Mouse (Mus musculus): ENCODE measurements at regions not wholly inside any gene's neighbourhood (a gene's known extent, or its start where the extent isn't known, plus 50 kb on each side); places are given as distances from the start of the nearest gene placed in this dataset.

- in situ Hi-C loops (cut with MboI, MseI), result loop anchor here (10.0 kb wide), 1 partner anchor 367 kb away; no protein-coding TSS in a partner anchor
These were observed 375.2 kb upstream of the Trib2 start for GRCm38 (mm10) chr12:16191803-16192389.

DNA sequence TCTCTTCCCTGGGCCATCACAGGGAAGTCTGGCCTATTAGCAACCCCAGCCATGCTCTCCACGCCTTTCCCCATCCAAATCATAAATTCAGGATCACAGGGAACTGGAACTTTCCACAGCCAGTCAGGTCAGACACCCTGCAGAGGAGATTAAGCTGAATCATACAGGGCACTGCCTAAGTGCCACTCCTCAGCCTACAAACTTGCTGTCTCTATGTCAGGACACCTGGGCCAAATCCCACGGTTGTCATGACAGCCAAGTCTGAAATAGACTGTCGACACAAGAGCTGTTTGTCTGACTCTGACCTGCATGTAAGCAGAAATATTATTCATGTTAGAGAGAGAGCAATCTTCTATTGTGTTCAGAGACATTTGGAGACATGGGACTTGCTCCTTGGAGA lies 374.0 kb upstream of the Trib2 start:
- in situ Hi-C loops (cut with MboI, MseI), result loop anchor here (10.0 kb wide), 1 partner anchor 366 kb away; no protein-coding TSS in a partner anchor

- in situ Hi-C loops (cut with MboI, MseI), result no loop called here
These were observed 372.7 kb upstream of the Trib2 start for GRCm38 (mm10) chr12:16189441-16189840.

- in situ Hi-C loops (cut with MboI, MseI), result no loop called here
These were observed 369.3 kb upstream of the Trib2 start for GRCm38 (mm10) chr12:16185976-16186515.

- in situ Hi-C loops (cut with MboI, MseI), result no loop called here
These were observed 368.8 kb upstream of the Trib2 start for GRCm38 (mm10) chr12:16185431-16185923.

DNA sequence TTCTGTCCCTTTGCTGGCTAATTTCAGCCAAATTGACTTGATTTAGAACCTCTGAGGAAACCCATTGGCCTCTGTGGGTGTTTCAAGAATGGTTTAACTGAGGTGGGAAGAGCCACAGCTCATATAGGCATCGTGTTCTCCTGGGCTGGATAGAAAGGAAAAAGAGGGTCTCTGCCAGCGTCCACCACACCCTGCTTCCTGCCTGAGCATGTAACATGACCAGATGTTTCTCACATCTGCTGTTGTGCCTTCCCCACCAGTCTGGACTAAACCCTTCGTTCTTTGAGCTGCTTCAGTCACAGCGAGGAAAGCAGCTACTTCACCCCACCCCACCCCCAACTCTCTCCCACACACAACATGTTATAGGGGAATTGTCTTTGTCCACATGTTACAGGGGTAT lies 366.3 kb upstream of the Trib2 start:
- in situ Hi-C loops (cut with MboI, MseI), result no loop called here

GRCm38 (mm10) chr12:16181599-16181998 lies 364.9 kb upstream of the Trib2 start:
- in situ Hi-C loops (cut with MboI, MseI), result no loop called here

DNA sequence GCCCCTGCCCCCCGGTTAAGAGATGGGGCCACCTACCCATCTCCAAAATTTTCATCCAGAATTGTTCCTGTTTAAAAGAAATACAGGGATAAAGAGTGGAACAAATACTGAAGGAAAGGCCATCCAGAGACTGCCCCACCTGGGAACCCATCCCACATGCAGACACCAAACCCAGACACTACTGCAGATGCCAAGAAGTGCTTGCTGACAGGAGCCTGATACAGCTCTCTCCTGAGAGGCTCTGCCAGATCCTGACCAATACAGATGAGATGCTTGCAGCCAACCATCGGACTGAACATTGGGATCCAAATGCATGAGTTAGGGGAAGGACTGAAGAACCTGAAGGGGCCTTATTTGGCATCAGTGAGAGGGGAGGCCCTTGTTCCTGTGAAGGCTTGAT lies 363.2 kb upstream of the Trib2 start:
- in situ Hi-C loops (cut with MboI, MseI), result loop anchor here (10.0 kb wide), 1 partner anchor 355 kb away; no protein-coding TSS in a partner anchor

- in situ Hi-C loops (cut with MboI, MseI), result loop anchor here (10.0 kb wide), 1 partner anchor 358 kb away; no protein-coding TSS in a partner anchor
These were observed 359.6 kb upstream of the Trib2 start for GRCm38 (mm10) chr12:16176326-16176725.

DNA sequence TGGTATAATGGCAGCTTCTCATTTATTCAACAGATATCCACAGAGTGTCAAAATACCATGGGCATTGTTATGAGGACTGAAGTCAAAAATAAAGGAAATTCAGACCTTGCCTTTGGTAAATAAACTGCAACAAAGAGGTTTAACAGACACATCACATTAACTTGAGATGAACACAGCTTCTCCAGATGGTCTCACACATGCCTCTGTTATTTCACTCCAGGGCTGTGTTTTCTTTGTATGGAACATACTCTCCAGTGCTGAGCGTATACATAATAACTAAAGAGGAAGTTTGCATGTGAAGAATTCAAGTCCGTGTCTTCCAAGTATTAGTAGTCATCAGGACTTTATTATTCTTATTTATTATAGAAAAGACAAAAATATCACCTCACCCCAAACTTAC lies 355.5 kb upstream of the Trib2 start:
- in situ Hi-C loops (cut with MboI, MseI), result loop anchor here (5.0 to 10.0 kb wide), 2 partner anchors 165 to 363 kb away; no protein-coding TSS in a partner anchor

GRCm38 (mm10) chr12:16171636-16172035 lies 354.9 kb upstream of the Trib2 start:
- in situ Hi-C loops (cut with MboI, MseI), result loop anchor here (5.0 to 10.0 kb wide), 2 partner anchors 164 to 363 kb away; no protein-coding TSS in a partner anchor

DNA sequence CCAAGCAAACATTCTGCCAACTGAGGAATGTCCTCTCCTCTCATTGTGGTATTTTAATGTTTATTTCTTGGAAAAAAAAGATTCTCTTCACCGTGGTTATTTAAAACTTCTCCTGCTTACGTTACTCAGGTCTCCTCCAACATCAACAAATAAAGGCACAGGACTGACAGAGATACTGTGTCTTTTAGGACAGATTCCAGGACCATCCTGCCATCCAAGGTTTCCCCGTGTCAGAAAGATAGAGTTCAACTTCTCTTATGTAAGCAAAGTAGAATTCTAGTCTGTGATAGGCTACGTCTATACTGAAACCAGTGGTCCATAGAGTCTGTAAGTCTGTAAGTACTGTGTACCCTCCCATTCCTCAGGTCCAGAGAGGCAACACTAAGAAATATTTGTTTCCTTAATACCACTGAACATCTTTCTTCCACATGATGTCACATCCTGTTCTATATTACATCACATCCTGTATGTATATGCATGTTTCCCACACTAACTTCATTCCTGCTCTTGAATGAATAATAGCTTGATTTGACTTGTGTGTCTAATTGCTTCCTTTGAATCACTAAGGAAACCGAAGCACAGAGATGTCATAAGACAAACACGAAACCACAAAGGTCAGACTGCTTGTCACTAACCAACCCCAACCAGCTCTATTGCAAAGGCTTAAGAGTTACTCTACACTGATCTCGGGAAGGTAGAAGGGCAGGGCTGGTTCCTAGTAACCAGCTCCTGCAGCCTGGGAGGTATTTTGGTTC lies 353.2 kb upstream of the Trib2 start:
- in situ Hi-C loops (cut with MboI, MseI), result loop anchor here (5.0 to 10.0 kb wide), 2 partner anchors 163 to 365 kb away; no protein-coding TSS in a partner anchor

DNA sequence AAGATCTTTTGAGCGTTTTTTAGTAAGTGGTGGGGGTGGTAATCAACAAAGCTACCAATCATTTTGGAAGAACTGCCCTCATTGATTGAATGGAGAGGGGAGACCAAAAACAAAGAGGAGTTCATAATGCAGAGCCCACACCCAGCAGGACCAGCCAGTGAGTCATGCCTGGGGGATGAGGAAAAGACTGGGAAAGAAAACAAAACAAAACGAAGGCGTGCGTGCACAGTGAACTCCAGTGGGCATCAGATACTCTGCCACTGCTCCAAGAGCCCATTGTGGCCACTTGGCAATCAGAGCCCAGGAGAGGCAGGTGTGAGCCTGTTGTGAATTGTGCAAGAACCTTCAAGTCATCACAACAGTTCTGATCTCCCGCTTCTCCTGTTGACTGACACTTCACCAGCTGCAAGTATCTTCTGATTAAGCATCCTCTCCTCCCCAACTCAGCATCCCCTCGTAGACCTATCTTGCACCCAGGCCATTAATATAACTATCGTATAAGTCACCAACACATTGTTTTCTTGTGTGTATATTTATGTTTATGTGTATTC lies 351.1 kb upstream of the Trib2 start:
- in situ Hi-C loops (cut with MboI, MseI), result no loop called here

GRCm38 (mm10) chr12:16165126-16165525 lies 348.4 kb upstream of the Trib2 start:
- in situ Hi-C loops (cut with MboI, MseI), result no loop called here

DNA sequence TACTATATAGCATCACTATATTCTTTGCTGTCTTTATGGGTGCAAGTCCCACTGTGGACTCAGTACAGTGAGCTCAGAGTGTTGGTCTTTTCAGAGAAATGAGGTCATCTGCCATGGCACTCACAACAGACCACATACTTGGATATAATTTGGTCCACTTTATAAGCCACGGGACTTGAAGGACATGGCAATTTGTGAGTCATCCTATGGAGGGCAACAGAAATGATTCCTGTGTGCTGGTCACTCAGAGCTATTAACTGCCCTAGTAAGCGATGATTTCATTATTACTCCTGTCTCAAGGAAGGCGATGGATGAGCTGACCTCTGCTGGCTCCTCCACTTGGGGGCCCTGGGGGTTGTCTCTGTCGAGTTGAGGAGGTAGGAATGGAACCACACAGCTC lies 345.2 kb upstream of the Trib2 start:
- in situ Hi-C loops (cut with MboI, MseI), result no loop called here

DNA sequence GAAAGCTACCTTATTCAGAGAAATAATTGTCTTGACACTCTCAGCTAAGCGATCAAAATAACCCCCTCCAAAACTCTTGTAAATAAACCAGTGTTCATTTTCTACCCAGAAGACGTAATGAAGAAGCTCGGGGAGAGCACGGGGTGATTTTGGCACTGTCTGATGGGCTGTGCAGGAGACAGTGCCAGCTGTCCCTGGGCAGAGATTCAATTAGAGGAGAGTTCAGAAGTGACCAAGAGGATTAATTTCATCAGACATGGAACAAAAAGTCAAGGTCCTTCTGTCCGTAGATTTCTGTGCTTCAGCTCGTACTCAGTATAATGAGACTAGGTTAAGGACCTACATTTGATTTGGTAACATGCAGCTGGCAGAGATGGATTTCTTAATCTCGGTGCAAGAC lies 341.2 kb upstream of the Trib2 start:
- in situ Hi-C loops (cut with MboI, MseI), result no loop called here

GRCm38 (mm10) chr12:16155791-16156558 lies 339.3 kb upstream of the Trib2 start:
- in situ Hi-C loops (cut with MboI, MseI), result no loop called here

DNA sequence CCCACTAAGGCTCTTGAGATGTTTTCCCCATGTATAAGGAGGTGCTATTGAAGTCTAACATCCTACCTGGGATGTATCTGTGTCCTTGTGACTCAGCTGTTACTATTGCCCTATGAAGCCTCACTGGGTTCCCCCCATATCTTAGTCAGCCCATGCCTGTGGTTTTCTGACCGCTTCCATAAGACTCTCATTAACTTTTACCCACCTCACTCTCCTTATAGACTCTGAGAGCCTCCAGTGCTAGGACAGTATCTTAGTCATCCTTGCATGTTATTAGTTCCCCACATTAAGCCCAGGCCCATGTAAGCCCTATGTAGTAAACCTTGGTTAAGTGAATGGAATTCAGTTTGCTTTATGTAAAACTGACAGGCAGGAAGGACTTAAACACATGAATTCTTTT lies 337.5 kb upstream of the Trib2 start:
- in situ Hi-C loops (cut with MboI, MseI), result no loop called here

- in situ Hi-C loops (cut with MboI, MseI), result no loop called here
These were observed 335.4 kb upstream of the Trib2 start for GRCm38 (mm10) chr12:16152108-16152507.

DNA sequence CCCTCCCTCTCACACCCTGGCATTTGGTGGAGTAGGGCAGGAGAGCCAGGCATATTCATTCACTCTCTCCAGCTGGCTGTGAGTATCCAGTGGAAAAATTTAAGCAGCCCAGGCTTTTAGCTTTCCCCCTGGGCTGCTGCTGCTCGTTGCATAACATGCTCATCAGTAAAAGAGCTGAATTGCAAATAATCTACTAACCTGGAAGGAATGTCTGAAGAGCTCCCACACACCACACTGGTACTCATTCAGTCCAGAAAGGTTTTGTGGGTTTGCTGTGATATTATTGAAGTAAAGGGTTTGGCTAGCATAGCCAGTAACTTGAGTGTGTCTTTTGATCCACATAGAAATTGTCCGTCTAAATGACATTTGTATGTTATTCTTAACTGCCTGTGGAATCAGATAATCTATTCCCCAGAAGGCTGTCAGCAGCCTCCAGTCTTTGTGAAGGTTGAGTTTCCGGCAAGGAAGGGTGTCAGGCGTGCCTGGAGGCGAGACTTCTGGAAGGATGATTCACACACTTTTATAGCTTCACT lies 334.5 kb upstream of the Trib2 start:
- in situ Hi-C loops (cut with MboI, MseI), result no loop called here

DNA sequence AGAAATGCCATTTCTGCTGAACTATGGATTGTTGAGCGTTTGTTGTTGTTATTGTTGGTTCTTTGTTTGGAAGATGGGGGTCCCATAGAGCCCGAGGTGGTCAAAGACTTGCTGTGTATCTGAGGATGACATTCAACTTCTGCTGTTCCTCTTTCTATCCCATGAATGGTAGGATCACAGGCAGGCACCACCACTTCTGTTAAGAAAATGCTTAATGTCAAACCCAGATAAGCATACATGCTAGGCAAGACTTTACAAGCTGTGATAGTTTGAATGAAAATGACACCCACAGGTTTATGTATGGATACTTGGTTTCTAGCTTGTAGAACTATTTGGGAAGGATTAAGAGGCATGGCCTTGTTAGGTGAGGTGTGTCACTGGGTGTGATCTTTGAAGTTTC lies 330.2 kb upstream of the Trib2 start:
- in situ Hi-C loops (cut with MboI, MseI), result no loop called here
